24 mouse cellular contexts compared by ENCODE assay signal in the genomic region with DNA sequence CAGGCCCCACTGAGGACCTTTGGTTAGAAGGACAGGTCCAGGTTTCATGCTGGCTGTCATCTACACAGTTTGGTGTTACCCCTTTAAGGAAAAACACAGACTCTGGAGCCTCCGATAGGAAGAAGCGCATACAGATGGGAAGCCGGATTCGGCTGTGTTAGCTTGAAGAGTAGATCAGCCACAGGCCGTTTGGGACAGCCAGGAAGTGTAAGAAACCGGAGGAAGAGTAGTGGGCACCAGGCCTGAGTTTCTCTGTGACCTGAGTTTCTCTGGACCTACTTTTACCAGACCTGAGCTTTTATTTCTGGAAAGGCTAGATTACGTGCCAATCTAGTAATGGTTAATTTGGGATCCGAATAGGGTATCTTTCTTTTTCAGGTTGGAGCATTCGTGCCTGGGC.
"Had no signal": no experiment of that assay in that cellular context is flagged by ENCODE, and none has a peak within 500 bp of the region (broad histone marks: within the 10 kb centered on the region; RNA-seq: fewer than 3 reads in every experiment).

No protein-coding gene starts in this region.

- H3K4me1 ChIP-seq: hindbrain, embryonic 13.5 days; hindbrain, embryonic 15.5 days had no signal

- H3K27me3 ChIP-seq: heart, embryonic 12.5 days; hindbrain, embryonic 13.5 days; hindbrain, embryonic 15.5 days; kidney, embryonic 15.5 days; limb, embryonic 13.5 days; limb, embryonic 15.5 days had no signal

- H3K27ac ChIP-seq: heart, adult 2 months; hindbrain, embryonic 13.5 days; hindbrain, embryonic 15.5 days; hindbrain, postnatal 0 days; kidney, embryonic 15.5 days; kidney, postnatal 0 days; limb, embryonic 13.5 days; limb, embryonic 15.5 days; liver, embryonic 14.5 days had no signal

- H3K4me3 ChIP-seq: heart, adult 2 months; heart, embryonic 12.5 days; hindbrain, embryonic 13.5 days; hindbrain, embryonic 15.5 days; kidney, embryonic 15.5 days; limb, embryonic 13.5 days; limb, embryonic 15.5 days had no signal

- DNase-seq: forebrain, postnatal 0 days; gastrocnemius, postnatal 14 days; gastrocnemius, postnatal 36 days; heart, adult 2 months; heart, postnatal 10 days; kidney, adult 11 months; kidney, adult 2 months; kidney, adult 9 months; kidney, postnatal 14 days; kidney, postnatal 36 days; layer of hippocampus, adult 9-11 months; layer of hippocampus, postnatal 36 days; left cerebral cortex, postnatal 4 days had no signal

- H3K9ac ChIP-seq: forebrain, postnatal 0 days; heart, embryonic 12.5 days; hindbrain, embryonic 13.5 days; hindbrain, embryonic 15.5 days; kidney, embryonic 15.5 days; limb, embryonic 13.5 days; limb, embryonic 15.5 days; liver, embryonic 14.5 days had no signal

- H3K9me3 ChIP-seq: heart, embryonic 12.5 days; hindbrain, embryonic 13.5 days; hindbrain, embryonic 15.5 days; kidney, embryonic 15.5 days; limb, embryonic 13.5 days; limb, embryonic 15.5 days had no signal

- H3K36me3 ChIP-seq: hindbrain, embryonic 15.5 days; kidney, embryonic 15.5 days; limb, embryonic 13.5 days; limb, embryonic 15.5 days had no signal

- ATAC-seq: forebrain, postnatal 0 days; hindbrain, postnatal 0 days; intestine, embryonic 16.5 days had no signal

- H3K4me2 ChIP-seq: heart, embryonic 12.5 days; hindbrain, embryonic 13.5 days; hindbrain, embryonic 15.5 days; kidney, embryonic 15.5 days; limb, embryonic 13.5 days; limb, embryonic 15.5 days; liver, embryonic 11.5 days had no signal
